Mouse (Mus musculus): ENCODE measurements around the gene Ccdc184. TPM values are rescaled to one million over a fixed set of nuclear protein-coding genes. Genes with fewer than 3 reads are reported as not detected.

The Ccdc184 gene
- total RNA-seq, 2 experiments from 2014 or later: 0.60 to 1.0 TPM

GRCm38 (mm10) chr15:98209676-98210075, 42.7 kb downstream of the Ccdc184 start:
- DNase-seq: no peak
- intact Hi-C loops (cut with DNase I): no loop called here

DNA sequence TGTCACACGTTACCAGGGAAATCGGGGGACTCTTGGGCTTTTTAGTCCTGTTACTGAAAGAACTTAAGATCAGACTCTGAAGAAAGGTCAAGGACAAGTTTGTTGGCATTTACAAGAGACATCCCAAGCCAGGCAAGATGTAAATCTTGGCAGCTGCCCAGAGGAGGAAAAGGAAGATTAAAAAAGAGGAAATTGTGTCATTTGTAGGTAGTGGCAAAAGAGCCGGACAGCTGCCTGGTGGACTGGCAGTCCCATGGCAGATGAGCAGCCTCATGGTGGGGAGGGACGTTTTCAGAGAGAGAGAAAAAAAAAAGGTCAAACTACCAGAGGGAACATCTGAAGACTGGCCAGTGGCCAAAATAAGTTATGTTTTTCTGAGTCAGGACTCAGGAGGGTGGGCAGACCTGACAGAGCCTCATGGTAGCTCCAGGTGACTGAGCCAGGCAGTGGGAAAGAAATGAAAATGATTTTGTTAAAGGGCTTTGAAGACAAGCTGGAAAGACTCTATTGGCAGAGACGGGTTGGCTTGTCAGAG, 46.4 kb downstream of the Ccdc184 start:
- DNase-seq: no peak
- intact Hi-C loops (cut with DNase I): no loop called here

GRCm38 (mm10) chr15:98214130-98214529, 47.2 kb downstream of the Ccdc184 start:
- DNase-seq: no peak
- intact Hi-C loops (cut with DNase I): no loop called here

Other genes starting within 250 kb of the Ccdc184 start
- gene Tmem106c, start 203.0 kb upstream of the Ccdc184 start, total RNA-seq (2021): 10 to 100 TPM; 10.6 to 12.0 TPM
- under 1 TPM; 0.08 to 0.46 TPM for gene Col2a1, start 162.5 kb upstream of the Ccdc184 start, total RNA-seq (2021)
- 100 to 1,000 TPM; 876 to 924 TPM for gene Pfkm, start 74.6 kb upstream of the Ccdc184 start, total RNA-seq (2021)
- gene Senp1, start 73.4 kb upstream of the Ccdc184 start, total RNA-seq (2021): 10 to 100 TPM in 1 of 2 experiments, 1 to 10 TPM in 1; 9.9 to 11.3 TPM
- gene Asb8, start 1.5 kb upstream of the Ccdc184 start, total RNA-seq (2021): 100 to 1,000 TPM in 1 of 2 experiments, 10 to 100 TPM in 1; 98.7 to 109 TPM
- gene Olfr288, start 28.4 kb downstream of the Ccdc184 start, total RNA-seq (2021): not detected
- gene Gm44579, start 53.8 kb downstream of the Ccdc184 start, total RNA-seq (2021): not detected
- gene Olfr287, start 53.9 kb downstream of the Ccdc184 start, total RNA-seq (2021): not detected
- not detected for gene Olfr286, start 67.3 kb downstream of the Ccdc184 start, total RNA-seq (2021)
- not detected for gene H1fnt, start 90.1 kb downstream of the Ccdc184 start, total RNA-seq (2021)
- gene Zfp641, start 129.0 kb downstream of the Ccdc184 start, total RNA-seq (2021): 1 to 10 TPM; 5.7 to 6.7 TPM
- not detected for gene Olfr285, start 150.2 kb downstream of the Ccdc184 start, total RNA-seq (2021)
- not detected for gene Olfr284, start 173.8 kb downstream of the Ccdc184 start, total RNA-seq (2021)
- gene Olfr283, start 213.8 kb downstream of the Ccdc184 start, total RNA-seq (2021): not detected